Mouse (Mus musculus) lung, postnatal 25 days (tissue): ENCODE results near the gene Rgs12.

ENCODE experiments used
- DNase-seq: peaks from one replicate; pipeline ENCODE4 v3.0.0; 2022; ENCODE audit warnings: low spot score

Rgs12 gene

DNA sequence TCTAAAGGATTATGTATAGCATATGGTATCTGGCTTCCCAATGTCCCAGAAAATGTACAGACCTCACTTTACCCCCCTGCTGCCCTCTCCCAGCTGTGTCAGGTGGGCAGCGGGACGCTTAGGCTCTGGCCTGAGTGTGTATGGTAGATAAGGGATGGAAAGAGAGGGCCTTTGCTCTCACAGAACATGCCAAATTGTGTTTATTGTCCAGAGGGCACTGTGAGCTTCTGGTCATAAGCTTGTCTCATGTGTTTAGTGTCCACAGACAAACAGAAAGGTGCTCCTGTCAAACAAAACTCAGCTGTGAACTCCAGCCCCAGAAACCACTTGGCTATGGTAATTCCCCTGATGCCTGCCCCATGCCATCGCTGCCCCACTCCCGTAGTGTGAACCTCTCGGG lies 80.5 kb downstream of the Rgs12 start:
- DNase-seq = no peak

DNA sequence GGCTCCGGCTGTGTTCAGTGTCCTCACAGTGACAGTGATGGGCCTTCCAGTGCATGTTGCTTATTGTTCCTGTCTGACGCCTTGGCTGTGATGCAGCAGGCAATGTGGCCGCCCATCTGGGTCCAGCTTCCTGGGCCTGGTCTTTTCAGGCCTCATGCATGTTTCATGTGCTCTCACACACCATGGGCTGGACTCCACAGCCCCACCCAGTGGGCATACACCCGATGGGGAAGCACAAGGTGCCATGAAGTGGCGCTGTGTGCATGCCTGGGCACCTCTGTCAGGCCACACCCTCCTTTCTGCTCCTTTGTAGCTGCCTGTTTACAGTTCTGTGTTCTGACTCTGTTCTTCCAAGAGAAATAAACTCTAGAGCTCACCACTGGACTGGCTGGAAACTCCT lies 83.8 kb downstream of the Rgs12 start:
- peak; percentile 47 for DNase-seq

DNA sequence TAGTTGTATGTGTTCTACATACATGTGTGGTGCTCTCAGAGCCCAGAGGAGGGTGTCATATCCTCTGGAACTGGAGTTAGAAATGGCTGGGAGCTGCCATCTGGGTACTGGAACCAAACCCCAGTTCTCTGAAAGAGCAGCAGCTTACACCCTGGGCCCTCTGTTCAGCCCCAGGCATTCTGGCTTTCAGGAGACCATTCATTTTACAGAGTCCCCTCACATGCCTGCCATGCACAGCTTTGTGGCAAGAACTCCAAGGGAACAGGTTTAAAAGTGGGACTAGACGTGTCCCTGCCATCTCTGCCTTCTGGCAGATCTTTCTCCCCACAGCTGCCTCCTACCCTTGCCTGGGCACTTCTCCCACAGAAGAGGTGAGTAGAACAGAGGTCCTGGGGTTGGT lies 84.4 kb downstream of the Rgs12 start:
- no peak for DNase-seq

DNA sequence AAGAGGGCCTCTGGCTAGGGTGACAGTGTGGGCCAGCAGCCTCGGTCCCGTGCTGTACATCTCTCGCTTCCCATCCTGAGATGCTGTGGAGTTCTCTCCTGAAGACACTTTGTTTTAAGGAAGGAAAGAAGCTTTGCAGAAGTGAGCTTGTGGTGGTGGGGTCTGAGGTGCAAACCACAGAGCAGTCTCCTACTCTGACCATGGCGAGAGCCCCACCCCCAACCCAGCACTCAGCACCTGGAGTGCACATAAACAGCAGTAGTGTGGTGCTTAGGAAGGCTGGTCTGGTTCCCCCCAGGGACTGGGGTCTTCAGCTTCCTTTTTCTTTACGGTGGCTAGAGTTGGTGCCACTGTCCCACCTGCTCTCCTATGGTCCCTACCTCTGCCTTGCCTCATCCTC lies 85.9 kb downstream of the Rgs12 start:
- no peak for DNase-seq

DNA sequence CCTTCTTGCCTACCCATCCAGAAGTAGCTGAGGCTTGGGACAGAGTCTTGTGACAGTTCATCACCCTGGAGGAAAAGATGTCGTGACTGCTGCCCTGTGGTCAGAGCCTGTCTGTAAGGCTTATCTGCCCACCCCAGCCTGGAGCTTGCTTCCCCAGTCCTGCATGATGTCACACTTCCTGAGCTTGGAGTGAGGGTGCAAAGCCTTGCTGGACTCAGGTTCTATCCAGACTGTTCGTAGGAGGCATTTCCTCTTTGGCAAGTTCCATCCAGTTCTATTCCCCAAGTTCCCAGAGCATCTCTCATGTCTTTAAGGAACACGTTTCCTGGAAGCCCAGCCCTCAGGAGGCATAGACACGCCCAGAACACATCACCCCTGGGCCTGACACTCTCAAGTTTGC lies 86.5 kb downstream of the Rgs12 start:
- DNase-seq = peak; percentile 52

DNA sequence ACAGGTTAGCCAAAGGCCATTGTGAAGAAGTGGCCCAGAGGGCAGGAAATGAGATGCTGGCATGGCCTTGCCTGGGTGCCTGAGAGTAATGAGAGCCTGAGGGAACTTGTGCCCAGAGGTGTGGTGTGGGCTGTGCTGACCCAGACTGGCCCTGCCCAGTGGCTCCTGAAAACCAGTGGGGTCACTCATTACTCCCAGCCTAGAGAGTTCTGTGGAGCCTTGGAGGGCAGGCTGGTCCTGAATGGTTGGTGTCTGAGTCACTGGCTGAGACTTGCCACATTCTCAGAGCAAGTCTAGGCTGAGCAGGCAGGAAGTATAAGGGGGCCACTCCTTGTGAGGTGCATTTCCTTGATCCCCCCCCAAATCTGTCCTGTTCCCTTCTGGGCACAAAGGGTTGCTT lies 88.2 kb downstream of the Rgs12 start:
- no peak for DNase-seq

DNA sequence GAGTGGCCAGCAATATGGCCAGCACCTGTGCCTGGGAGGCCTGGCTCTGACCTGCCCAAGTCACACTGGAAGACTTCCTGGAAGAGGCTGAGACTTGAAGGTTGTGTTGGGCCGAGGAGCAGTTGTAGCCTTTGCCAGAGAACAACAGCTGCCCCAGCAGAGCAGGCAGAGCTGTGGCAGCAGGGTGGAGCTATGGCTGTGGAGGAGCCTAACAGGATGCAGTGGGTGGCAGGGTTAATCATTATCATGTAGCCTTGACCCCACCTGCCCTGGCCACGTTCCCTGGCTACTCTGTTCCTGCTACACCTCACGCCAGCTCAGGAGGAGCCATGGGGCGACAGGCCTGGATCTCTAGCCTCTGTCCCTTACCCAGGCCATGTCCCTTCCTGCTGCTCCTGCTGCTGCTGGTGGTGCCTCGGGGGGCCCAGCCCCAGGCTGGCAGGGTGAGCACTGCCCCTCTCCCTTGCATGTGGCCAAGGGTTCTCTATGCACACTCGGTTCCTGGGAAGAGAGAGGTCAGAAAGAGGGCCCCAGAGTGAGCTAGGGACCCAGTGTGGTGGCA lies 92.1 kb downstream of the Rgs12 start, which contains the start of gene Hgfac:
Gene Hgfac, plus strand, starts transcription at position 242 of the 562 bp plus-strand sequence.
- DNase-seq = peak; percentile 45

DNA sequence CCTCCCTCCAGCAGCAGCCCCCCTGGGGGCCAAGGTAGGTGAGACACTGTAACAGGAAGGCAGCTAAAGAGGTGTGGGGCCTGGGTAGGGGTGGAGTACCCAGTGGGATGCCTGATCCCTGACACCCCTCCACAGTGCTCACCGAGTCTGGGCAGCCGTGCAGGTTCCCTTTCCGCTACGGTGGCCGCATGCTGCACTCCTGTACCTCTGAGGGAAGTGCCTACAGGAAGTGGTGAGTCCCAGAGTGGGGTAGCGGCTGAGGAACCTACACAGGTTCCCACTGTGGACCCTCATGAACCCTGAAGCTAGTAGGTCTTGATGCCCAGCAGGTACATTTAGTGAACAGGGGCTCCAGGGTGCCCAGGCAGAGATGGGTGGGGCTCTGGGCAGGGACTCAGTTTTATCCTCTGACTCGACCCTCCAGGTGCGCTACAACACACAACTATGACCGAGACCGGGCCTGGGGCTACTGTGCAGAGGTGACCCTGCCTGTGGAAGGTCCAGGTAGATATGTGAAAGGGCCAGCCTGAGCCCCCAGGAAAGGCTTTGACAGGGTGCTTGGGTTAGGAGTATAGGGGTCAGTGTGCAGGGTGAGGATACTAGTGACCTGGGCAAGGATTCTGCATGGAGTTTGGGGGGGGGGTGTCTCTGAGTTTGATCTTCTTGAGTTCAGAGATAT lies 93.3 kb downstream of the Rgs12 start:
- DNase-seq = no peak

DNA sequence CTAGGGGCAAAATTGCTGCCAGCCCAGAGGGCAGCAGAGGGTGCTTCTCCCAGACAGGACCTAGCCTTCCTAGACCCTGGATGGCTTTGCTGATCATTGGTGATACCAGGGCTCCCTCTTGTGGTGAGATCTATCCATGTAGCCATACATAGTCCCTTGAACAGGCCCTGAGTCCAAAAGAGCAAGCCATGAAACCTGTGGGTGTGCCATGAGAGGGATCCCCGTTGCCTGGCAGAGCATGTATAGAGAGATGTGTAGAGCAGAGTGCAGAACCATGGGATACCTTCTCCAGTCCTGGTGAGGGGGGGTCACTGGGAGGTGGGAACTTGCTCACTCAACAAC lies 93.8 kb downstream of the Rgs12 start:
- DNase-seq = peak; percentile 84

DNA sequence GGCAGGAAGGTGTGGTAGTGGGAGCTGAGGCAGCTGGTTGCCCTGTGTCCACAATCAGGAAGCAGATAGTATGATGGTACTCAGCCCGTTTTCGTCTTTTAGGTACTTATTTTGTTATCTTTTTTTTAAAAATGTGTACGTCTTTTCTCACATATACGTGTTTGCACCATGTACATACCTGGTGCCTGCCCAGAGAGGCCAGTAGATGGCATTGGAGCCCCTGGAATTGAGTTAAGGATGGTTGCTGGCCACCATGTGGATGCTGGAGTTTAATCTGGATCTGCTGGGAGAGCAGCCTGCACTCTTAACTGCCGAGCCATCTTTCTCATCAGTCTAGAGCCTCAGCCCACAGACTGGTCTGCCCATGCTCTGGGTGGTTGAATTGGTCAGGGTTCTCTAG lies 101.3 kb downstream of the Rgs12 start:
- DNase-seq = no peak

DNA sequence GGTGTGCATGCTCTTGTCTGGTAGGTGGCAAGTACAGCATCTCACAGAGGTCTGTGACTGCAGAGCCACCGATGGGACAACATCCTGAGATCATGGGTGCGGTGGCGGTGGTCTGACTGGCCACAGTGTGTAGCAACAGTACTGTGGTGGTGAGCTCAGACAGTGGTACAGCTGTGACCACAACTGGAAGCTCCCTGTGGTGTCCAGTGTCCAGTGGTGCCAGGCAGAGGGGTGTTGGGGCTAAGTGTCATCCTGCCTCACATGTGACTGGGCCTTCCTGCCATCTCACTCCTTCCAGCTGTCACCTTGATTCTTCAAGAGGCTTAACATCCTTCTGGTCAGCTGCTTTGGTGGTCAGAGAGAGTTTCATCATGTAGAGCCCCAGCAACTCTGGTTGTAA lies 105.4 kb downstream of the Rgs12 start:
- DNase-seq = no peak

DNA sequence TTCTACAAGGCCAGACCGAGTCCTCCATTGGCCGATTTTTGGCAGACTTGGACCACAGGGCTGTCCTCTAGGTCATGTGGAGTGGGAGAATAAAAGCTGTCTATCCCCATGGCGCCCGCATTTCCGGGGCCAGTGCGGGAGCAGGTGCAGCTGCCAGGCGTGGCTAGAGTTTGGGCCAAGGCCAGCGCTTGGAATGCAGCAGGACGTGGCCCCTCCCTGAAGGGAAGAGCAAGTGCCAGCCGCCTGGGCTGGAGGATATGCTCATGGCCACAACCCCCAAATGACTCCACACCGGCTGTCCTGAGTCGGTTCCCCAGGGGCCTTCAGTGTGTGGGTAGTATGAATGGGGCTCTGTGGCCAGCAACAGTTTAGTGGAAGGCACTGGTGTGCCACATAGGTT lies 105.8 kb downstream of the Rgs12 start:
- DNase-seq = peak; percentile 46

DNA sequence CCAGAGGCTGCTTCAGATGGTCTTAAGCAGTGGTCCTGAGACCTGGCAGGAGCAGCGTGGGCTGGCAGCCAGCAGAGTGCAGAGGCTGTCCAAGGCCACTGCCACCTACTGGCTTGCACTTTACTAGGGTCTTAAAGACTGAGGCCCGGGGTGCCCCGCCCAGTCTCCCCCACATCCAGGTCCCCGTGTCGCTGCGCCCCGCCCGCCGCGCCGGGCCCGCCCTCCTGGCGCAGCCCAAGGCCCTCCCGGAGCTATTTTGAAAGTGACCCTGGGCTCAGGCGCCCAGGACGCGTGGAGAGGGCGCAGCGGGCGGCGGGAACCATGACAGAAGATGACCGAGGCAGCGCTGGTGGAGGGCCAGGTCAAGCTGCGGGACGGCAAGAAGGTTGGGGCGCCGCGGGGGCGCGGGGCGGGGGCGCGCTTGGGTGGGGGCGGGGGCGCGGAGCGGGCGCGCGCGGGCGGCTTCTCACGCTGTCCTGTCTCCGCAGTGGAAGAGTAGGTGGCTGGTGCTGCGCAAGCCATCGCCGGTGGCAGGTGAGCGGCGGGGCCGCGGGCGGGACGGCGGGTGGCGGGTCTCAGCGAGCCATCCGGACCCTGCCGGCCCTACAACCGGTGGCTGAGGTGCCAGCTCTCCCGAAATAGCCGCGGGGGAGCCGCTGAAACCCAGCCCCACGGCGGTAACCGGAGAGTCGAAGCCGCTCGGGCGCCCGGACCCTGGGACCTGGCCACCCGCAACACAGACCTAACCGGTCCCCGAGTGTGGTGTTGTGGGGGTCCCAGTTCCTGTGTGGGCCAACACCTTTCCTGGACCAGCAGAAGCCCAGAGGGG lies 107.6 kb downstream of the Rgs12 start, which contains the start of gene Dok7:
Gene Dok7, plus strand, starts transcription at position 163 of the 829 bp plus-strand sequence.
- DNase-seq = peak; percentile 21

DNA sequence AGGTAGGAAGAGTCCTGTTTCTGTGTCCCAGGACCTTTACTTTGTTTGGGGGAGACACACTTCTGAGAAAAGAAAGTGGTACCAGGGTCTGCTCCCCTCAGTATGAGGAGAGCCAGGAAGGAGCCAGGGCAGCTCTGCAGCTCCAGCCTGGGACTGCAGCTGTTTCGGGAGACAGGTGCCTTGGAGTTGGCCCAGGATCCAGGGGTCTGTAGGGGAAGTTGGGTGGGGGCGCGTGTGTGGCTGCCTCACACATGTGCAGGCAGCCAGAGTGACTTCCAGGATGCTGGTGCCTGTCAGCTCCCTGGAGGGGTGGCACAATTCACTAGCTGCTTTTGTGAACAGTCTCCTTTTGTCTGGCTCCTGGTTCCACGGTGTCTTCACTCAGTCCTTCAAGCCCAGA lies 108.3 kb downstream of the Rgs12 start:
- no peak for DNase-seq

DNA sequence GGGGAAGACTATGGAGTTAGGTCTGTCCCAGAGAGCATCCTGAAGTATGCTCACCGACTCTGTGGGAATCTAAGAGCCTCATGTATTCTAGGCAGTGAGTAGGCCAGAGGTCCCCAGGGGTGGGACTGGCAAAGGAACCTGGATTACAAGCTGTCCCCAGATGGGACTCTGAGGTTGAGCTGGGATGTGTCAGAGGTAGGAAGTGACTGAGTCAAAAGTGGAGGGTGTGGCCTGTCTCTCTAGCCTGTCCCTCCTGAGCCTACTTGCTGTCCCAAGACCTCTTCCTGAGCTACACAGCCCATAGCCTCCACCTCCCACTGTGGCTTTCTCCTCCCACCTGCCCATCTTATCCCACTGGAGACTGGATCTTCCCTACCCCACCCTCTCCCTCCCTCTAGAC lies 109.0 kb downstream of the Rgs12 start:
- no peak for DNase-seq

DNA sequence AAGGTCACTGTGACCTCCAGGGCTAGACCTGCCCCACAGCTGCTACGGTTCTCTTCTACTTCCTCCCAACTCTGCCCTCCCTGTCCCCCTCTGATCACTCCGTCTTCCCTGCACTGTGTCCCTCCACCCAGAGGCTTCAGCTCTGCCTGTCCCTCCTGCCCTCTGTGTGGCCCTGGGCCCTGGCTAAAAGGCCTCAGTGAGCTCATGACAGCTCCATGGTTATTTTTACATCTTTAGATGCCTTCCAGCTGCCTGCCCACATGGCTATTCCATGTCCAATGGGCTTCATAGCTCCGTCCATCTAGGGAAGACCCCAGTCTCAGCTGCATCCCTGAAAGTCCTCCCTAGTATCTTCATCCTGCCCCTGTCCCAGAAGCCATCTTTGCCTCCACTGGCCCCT lies 110.9 kb downstream of the Rgs12 start:
- no peak for DNase-seq

DNA sequence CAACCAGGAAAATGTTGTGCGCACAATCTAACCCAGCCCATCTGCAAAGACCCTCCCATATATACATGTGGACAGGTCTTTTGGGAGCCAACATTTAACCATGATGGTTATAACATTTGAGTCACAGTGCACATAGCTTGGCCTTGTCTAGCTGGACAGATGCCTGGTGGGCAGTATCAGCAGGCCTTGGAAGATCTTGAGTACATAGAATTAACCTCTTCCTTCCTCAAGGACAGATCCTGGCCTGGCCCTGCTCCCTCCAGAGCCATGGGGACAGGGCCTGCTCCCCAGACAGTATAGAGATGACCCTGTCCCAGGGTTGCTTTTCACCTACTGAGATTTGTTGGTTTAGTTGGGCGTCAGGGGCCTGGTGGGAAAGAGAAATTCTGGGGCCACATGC lies 120.6 kb downstream of the Rgs12 start:
- DNase-seq = no peak

DNA sequence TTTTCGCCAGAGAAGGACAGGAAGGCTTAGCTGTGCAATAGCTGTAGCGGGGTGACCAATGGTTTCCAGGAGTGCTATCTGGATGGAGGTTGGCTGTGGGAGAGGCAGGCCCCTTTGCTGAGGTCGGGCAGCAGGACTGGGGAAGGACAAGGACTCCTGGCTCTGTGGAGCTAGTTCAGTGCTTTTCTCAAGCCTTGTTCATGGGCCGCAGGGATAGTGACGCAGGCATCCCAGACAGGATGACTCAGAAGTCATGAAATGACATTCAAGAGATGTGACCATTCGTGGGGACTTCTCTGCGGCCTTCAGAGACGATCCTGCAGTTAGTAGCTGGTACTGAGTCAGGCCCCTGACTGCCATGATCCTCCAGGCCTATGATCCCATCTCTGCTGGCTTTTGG lies 121.1 kb downstream of the Rgs12 start:
- DNase-seq = no peak

DNA sequence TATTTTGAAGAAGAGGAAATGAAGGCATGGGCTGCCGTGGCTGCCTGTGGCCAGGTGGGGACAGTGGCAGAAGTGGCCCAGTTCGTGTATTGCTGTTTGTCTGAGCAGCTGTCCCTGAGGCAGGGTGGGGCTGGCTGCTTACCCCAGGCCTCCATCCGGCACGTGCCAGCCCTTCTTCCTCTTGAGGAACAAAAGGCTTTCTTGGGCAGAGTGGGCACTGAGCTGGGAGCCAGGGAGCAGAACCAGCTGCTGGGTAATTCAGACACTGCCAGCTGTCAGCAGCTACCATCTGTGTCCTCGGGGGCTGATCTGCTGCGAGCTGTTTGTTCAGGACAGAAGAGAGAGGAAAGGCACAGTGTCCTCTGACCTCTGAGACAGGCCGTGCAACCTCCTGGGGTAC lies 121.7 kb downstream of the Rgs12 start:
- DNase-seq = no peak

DNA sequence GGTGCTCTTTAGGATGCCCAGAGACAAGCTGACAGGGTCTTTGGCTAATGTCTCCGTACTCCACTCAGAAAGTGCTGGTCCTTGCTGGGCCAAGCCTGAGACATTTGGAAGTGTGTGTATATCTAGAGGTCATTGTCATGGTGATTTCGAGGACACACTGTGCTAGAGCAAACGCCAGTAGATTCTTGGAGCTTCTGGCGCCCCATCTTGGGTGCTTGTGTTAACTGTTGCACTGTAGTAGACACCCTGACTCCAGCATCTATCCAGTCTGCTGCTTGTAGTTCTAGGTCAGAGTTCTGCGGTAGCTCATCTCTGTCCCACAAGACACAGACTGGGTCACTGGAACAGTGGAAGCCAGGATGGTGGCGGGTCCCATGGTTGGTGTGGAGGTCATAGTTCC lies 122.6 kb downstream of the Rgs12 start:
- no peak for DNase-seq

DNA sequence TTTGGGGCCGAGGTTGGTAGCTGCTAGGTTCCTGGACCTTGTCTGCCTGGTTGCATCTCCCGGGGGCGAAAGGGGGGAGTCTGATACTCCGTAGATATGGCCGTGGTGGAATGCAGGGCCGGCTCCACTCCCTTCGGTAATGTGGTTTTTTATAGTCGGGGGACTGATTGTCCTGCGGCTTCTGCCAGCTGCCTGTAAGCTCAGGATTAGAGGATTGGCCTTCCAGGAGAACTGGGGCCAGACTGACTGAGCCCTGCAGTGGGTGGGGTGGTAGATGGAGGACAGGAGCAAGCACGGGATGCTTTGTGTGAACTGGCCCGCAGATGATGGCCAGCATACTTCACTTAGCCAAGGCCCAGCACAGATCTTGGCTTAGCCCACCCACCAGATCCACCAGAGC lies 124.0 kb downstream of the Rgs12 start:
- DNase-seq = no peak

DNA sequence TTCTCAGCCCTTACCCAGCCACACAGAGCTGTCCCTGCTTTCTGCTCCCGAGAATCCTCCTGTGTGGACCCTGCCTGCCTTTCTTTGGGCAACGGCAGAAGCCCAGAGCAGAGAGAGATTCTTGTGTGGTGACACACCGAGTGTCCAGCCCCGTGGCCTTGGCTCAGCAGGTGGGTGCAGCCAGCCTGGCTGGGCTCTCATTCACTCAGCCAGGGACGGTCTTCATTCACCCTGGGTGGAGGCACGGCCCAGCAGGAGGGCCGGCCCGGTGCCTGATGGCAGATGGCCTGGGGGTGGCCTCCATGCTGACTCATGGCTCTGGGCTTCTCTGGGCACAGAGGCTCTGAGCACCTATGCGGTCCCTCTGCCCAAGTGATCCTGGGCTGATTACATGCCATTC lies 124.7 kb downstream of the Rgs12 start:
- DNase-seq = no peak

DNA sequence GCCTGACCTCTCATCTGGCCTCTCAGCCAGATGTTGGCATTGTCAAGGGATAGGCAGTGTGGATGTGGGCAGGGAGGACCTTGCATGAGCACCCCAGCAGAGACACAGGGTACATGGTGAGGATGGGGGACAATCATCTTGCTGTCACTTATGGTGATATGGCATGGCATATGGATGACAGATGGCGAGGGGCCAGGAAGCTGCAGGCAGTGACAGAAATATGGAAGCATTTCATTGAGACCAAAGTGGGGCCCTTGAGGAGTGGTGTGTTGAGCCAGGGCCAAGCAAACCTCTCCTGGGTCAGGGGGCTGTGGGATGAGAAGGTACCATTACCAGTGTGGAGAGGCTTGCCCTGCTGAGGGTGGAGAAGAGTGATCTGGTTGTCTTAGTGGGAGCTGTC lies 127.1 kb downstream of the Rgs12 start:
- no peak for DNase-seq
